Mouse (Mus musculus): ENCODE data around the gene Ift172.

Gene Ift172

DNA sequence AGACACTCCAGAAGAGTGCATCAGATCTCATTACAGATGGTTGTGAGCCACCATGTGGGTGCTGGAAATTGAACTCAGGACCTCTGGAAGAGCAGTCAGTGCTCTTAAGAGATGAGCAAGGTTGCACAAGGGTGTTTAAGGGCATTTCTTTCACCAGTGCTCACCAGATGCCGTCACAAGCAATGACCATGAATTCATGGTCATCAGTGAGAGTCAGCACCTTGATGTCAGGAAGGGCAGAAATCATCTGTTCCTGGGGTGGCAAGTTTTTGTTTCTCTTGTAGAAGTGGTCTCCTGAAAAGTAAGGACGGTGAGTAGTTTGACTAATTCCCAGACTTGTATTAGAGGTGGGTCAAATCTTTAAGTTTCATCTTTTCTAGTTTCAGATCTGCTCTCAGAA lies 87.0 kb downstream of the Ift172 start:
- no peak for DNase-seq
